Mouse (Mus musculus): ENCODE results near the gene Adamts2.

Adamts2 gene

GRCm38 (mm10) chr11:50601641-50602355, at the start of gene Adamts2:
TSS of gene Adamts2 (plus strand) at chr11:50602084.
- DNase-seq: peak; percentile 17 to 37

GRCm38 (mm10) chr11:50557064-50557463, 44.8 kb upstream of the Adamts2 start:
- no peak for DNase-seq

- DNase-seq: no peak
Observed at GRCm38 (mm10) chr11:50559108-50559507, 42.8 kb upstream of the Adamts2 start.

- peak; percentile 40 to 57 for DNase-seq
Observed at GRCm38 (mm10) chr11:50565466-50566211, 36.2 kb upstream of the Adamts2 start.

GRCm38 (mm10) chr11:50571448-50571847, 30.4 kb upstream of the Adamts2 start:
- no peak for DNase-seq

- DNase-seq: peak in 1 of 2 experiments; percentile 10
Observed at GRCm38 (mm10) chr11:50576521-50576920, 25.4 kb upstream of the Adamts2 start.

- peak in 1 of 2 experiments; percentile 33 for DNase-seq
Observed at GRCm38 (mm10) chr11:50587026-50587425, 14.9 kb upstream of the Adamts2 start.

- DNase-seq: peak in 1 of 2 experiments; percentile 33
Observed at GRCm38 (mm10) chr11:50587787-50588186, 14.1 kb upstream of the Adamts2 start.

- DNase-seq: peak in 1 of 2 experiments; percentile 10
Observed at GRCm38 (mm10) chr11:50589060-50589459, 12.8 kb upstream of the Adamts2 start.

- DNase-seq: no peak
Observed at GRCm38 (mm10) chr11:50591053-50591452, 10.8 kb upstream of the Adamts2 start.

- no peak for DNase-seq
Observed at GRCm38 (mm10) chr11:50592892-50593553, 8.9 kb upstream of the Adamts2 start.

GRCm38 (mm10) chr11:50596571-50596970, 5.3 kb upstream of the Adamts2 start:
- DNase-seq: no peak

- DNase-seq: no peak
Observed at GRCm38 (mm10) chr11:50599156-50599555, 2.7 kb upstream of the Adamts2 start.

GRCm38 (mm10) chr11:50602356-50603081, 635 bp downstream of the Adamts2 start:
- DNase-seq: no peak

- peak in 1 of 2 experiments; percentile 4 for DNase-seq
Observed at GRCm38 (mm10) chr11:50603082-50603910, 1.4 kb downstream of the Adamts2 start.

GRCm38 (mm10) chr11:50604371-50604770, 2.5 kb downstream of the Adamts2 start:
- no peak for DNase-seq

- no peak for DNase-seq
Observed at GRCm38 (mm10) chr11:50611181-50611580, 9.3 kb downstream of the Adamts2 start.

- DNase-seq: no peak
Observed at GRCm38 (mm10) chr11:50617015-50617543, 15.2 kb downstream of the Adamts2 start.

- no peak for DNase-seq
Observed at GRCm38 (mm10) chr11:50620926-50621325, 19.0 kb downstream of the Adamts2 start.

- DNase-seq: no peak
Observed at GRCm38 (mm10) chr11:50621364-50621763, 19.5 kb downstream of the Adamts2 start.

- DNase-seq: no peak
Observed at GRCm38 (mm10) chr11:50622238-50622726, 20.4 kb downstream of the Adamts2 start.

Data from thymus, adult 18-20 months (tissue).